Mouse (Mus musculus) CH12.LX (cell line): ENCODE data around the gene Best3. TPM values are rescaled to one million over a fixed set of nuclear protein-coding genes. Genes with fewer than 3 reads are reported as not detected.

ENCODE experiments used
- DNase-seq: peaks from one replicate; pipeline ENCODE4 v3.0.0-alpha.2; 2013; ENCODE audit errors: extremely low read depth
- H3K27ac ChIP-seq: 2 replicates; pipeline ENCODE4 v1.5.1; 2012; ENCODE audit warnings: low read depth, mild to moderate bottlenecking, control low read depth, moderate library complexity; ENCODE audit not compliant: insufficient read depth
- H3K27me3 ChIP-seq: replicated peaks from 2 replicates; pipeline ENCODE3; 2012; ENCODE audit warnings: inconsistent platforms
- H3K36me3 ChIP-seq, 2 experiments: replicated peaks in 1 of 2; 2 replicates each; pipeline versions ENCODE3 to v1.6.1; 2012; ENCODE audit warnings: inconsistent platforms in 1 of 2, low read length in 1 of 2, mild to moderate bottlenecking in 1 of 2, mixed read lengths in 1 of 2, moderate library complexity in 1 of 2; ENCODE audit not compliant: control insufficient read depth in 1 of 2, insufficient read depth in 1 of 2
- H3K4me1 ChIP-seq, 2 experiments: 2 replicates each; pipeline ENCODE4 v1.6.1; 2012; ENCODE audit warnings: inconsistent platforms in 1 of 2, moderate library complexity in 1 of 2; ENCODE audit not compliant: insufficient read depth in 2 of 2, control insufficient read depth in 1 of 2
- H3K4me2 ChIP-seq: 2 replicates; pipeline ENCODE4 v1.6.1; 2012; ENCODE audit warnings: low read depth, mild to moderate bottlenecking, control low read depth; ENCODE audit not compliant: poor library complexity, insufficient read depth, severe bottlenecking
- H3K4me3 ChIP-seq, 3 experiments: fragments of 150-350 bp in 1 of 3; sonication (generic) in 1 of 3; replicated peaks in 1 of 3; 2 replicates each; pipeline versions ENCODE3 to v1.5.1; 2011 to 2012; ENCODE audit warnings: low read depth in 2 of 3, low read length in 2 of 3, mild to moderate bottlenecking in 2 of 3, moderate library complexity in 2 of 3, control low read depth in 1 of 3, improper control_type of control experiment in 1 of 3, inconsistent platforms in 1 of 3, mixed read lengths in 1 of 3; ENCODE audit not compliant: poor library complexity in 1 of 3
- H3K79me2 ChIP-seq: replicated peaks from 2 replicates; pipeline ENCODE4 v1.6.1; 2012; ENCODE audit warnings: mild to moderate bottlenecking, moderate library complexity; ENCODE audit not compliant: control insufficient read depth, poor library complexity, insufficient read depth, severe bottlenecking; ENCODE audit errors: extremely low read depth
- H3K9ac ChIP-seq: 2 replicates; pipeline ENCODE4 v1.6.1; 2012; ENCODE audit warnings: low read depth, mild to moderate bottlenecking, control low read depth, moderate library complexity; ENCODE audit not compliant: insufficient read depth
- H3K9me3 ChIP-seq: replicated peaks from 2 replicates; pipeline ENCODE3; 2012; ENCODE audit warnings: low read length, inconsistent platforms, mixed read lengths
- BHLHE40 ChIP-seq: IDR thresholded peaks from 2 replicates; pipeline ENCODE4 v1.6.1; 2011; ENCODE audit warnings: mild to moderate bottlenecking, low read depth, low read length, improper control_type of control experiment
- CHD1 ChIP-seq: IDR thresholded peaks from 2 replicates; pipeline ENCODE4 v1.6.1; 2012; ENCODE audit warnings: low read depth, low read length, improper control_type of control experiment, inconsistent platforms
- CTCF ChIP-seq, 2 experiments: IDR thresholded peaks in 1 of 2; conservative IDR thresholded peaks in 1 of 2; 2 replicates each; pipeline ENCODE4 v1.5.1; 2011 to 2012; ENCODE audit warnings: low read depth in 2 of 2, low read length in 2 of 2, improper control_type of control experiment in 1 of 2, inconsistent platforms in 1 of 2, mild to moderate bottlenecking in 1 of 2, moderate library complexity in 1 of 2
- ELF1 ChIP-seq: IDR thresholded peaks from 2 replicates; pipeline ENCODE4 v1.6.1; 2014; ENCODE audit warnings: low read depth, mild to moderate bottlenecking, inconsistent platforms, low read length, improper control_type of control experiment
- EP300 ChIP-seq: IDR thresholded peaks from 2 replicates; pipeline ENCODE4 v1.6.1; 2011; ENCODE audit warnings: low read length, improper control_type of control experiment
- ETS1 ChIP-seq: conservative IDR thresholded peaks from 2 replicates; pipeline ENCODE4 v1.6.1; 2012; ENCODE audit warnings: low read depth, mild to moderate bottlenecking, inconsistent platforms, low read length, improper control_type of control experiment, moderate library complexity
- GABPA ChIP-seq: IDR thresholded peaks from 2 replicates; pipeline ENCODE4 v1.6.1; 2012; ENCODE audit warnings: low read depth, low read length, improper control_type of control experiment, inconsistent platforms; ENCODE audit not compliant: insufficient replicate concordance
- HCFC1 ChIP-seq: IDR thresholded peaks from 2 replicates; pipeline ENCODE4 v1.6.1; 2012; ENCODE audit warnings: low read depth, mild to moderate bottlenecking, inconsistent platforms, low read length, improper control_type of control experiment
- IRF4 ChIP-seq: IDR thresholded peaks from 2 replicates; pipeline ENCODE4 v1.6.1; 2014; ENCODE audit warnings: low read depth, mild to moderate bottlenecking, inconsistent platforms, low read length, improper control_type of control experiment
- KAT2A ChIP-seq: IDR thresholded peaks from 2 replicates; pipeline ENCODE4 v1.6.1; 2012; ENCODE audit warnings: low read length, improper control_type of control experiment, inconsistent platforms; ENCODE audit not compliant: insufficient replicate concordance
- MAFK ChIP-seq: IDR thresholded peaks from 2 replicates; pipeline ENCODE4 v1.6.1; 2011; ENCODE audit warnings: low read length, improper control_type of control experiment; ENCODE audit not compliant: insufficient replicate concordance
- MAX ChIP-seq: IDR thresholded peaks from 2 replicates; pipeline ENCODE4 v1.6.1; 2011; ENCODE audit warnings: low read length, improper control_type of control experiment
- MAZ ChIP-seq: IDR thresholded peaks from 2 replicates; pipeline ENCODE4 v1.6.1; 2012; ENCODE audit warnings: low read depth, mild to moderate bottlenecking, inconsistent platforms, low read length, improper control_type of control experiment, moderate library complexity
- MEF2A ChIP-seq: IDR thresholded peaks from 2 replicates; pipeline ENCODE4 v1.6.1; 2014; ENCODE audit warnings: low read depth, mild to moderate bottlenecking, inconsistent platforms, low read length, improper control_type of control experiment, borderline replicate concordance
- MXI1 ChIP-seq: IDR thresholded peaks from 2 replicates; pipeline ENCODE4 v1.6.1; 2011; ENCODE audit warnings: mild to moderate bottlenecking, low read depth, low read length, improper control_type of control experiment
- MYC ChIP-seq: IDR thresholded peaks from 2 replicates; pipeline ENCODE4 v1.6.1; 2011; ENCODE audit warnings: low read depth, mild to moderate bottlenecking, improper control_type of control experiment, low read length
- NELFE ChIP-seq: IDR thresholded peaks from 2 replicates; pipeline ENCODE4 v1.6.1; 2011; ENCODE audit warnings: low read depth, low read length, improper control_type of control experiment
- NRF1 ChIP-seq: IDR thresholded peaks from 2 replicates; pipeline ENCODE4 v1.6.1; 2014; ENCODE audit warnings: low read depth, mild to moderate bottlenecking, inconsistent platforms, low read length, improper control_type of control experiment, moderate library complexity
- PAX5 ChIP-seq: IDR thresholded peaks from 2 replicates; pipeline ENCODE4 v1.6.1; 2012; ENCODE audit warnings: low read length, inconsistent platforms, mixed read lengths
- POLR2A ChIP-seq: IDR thresholded peaks from 2 replicates; pipeline ENCODE4 v1.6.1; 2011; ENCODE audit warnings: low read depth, mild to moderate bottlenecking, improper control_type of control experiment, low read length
- POLR2AphosphoS2 ChIP-seq: IDR thresholded peaks from 2 replicates; pipeline ENCODE4 v1.6.1; 2011; ENCODE audit warnings: low read depth, low read length, improper control_type of control experiment
- SIN3A ChIP-seq: IDR thresholded peaks from 2 replicates; pipeline ENCODE4 v1.6.1; 2012; ENCODE audit warnings: low read length, improper control_type of control experiment, inconsistent platforms
- SMC3 ChIP-seq: IDR thresholded peaks from 2 replicates; pipeline ENCODE4 v1.6.1; 2011; ENCODE audit warnings: low read depth, low read length, improper control_type of control experiment
- TBP ChIP-seq: conservative IDR thresholded peaks from 2 replicates; pipeline ENCODE4 v1.6.1; 2011; ENCODE audit warnings: low read depth, low read length, improper control_type of control experiment
- TCF12 ChIP-seq: IDR thresholded peaks from 2 replicates; pipeline ENCODE4 v1.6.1; 2014; ENCODE audit warnings: low read depth, mild to moderate bottlenecking, inconsistent platforms, low read length, improper control_type of control experiment
- UBTF ChIP-seq: IDR thresholded peaks from 2 replicates; pipeline ENCODE4 v1.6.1; 2012; ENCODE audit warnings: low read depth, mild to moderate bottlenecking, inconsistent platforms, low read length, improper control_type of control experiment, moderate library complexity
- USF1 ChIP-seq: IDR thresholded peaks from 2 replicates; pipeline ENCODE4 v1.6.1; 2014; ENCODE audit warnings: low read depth, mild to moderate bottlenecking, inconsistent platforms, low read length, improper control_type of control experiment
- USF2 ChIP-seq: conservative IDR thresholded peaks from 2 replicates; pipeline ENCODE4 v1.6.1; 2011; ENCODE audit warnings: low read depth, low read length, improper control_type of control experiment
- ZC3H11A ChIP-seq: IDR thresholded peaks from 2 replicates; pipeline ENCODE4 v1.6.1; 2012; ENCODE audit warnings: low read depth, mild to moderate bottlenecking, inconsistent platforms, low read length, improper control_type of control experiment
- ZMIZ1 ChIP-seq: IDR thresholded peaks from 2 replicates; pipeline ENCODE4 v1.6.1; 2012; ENCODE audit warnings: low read depth, mild to moderate bottlenecking, inconsistent platforms, low read length, improper control_type of control experiment
- ZNF384 ChIP-seq: IDR thresholded peaks from 2 replicates; pipeline ENCODE4 v1.6.1; 2012; ENCODE audit warnings: low read depth, low read length, improper control_type of control experiment, inconsistent platforms
- dilution Hi-C: fragments of 300-500 bp; cut with MboI; formaldehyde crosslinking; loops from 2 replicates; pipeline ENCODE4 v1.14.3; 2020; ENCODE audit warnings: low sequenced_read_pairs; ENCODE audit not compliant: extremely low pct_unique_long_range_greater_than_20kb, extremely low pct_ligation_motif_present
- in situ Hi-C: fragments of 300-500 bp; cut with MboI; formaldehyde crosslinking; loops from 3 replicates; pipeline ENCODE4 v1.14.3; 2019; ENCODE audit warnings: low sequenced_read_pairs, low pct_ligation_motif_present, low pct_unique_long_range_greater_than_20kb, mixed read lengths
- polyA plus RNA-seq: library from polyadenylated mRNA; unstranded; fragments of >175 nt; gene quantifications from 2 replicates; pipeline ENCODE4 v1.2.1, GENCODE M21; 2012; ENCODE audit warnings: low read depth; ENCODE audit not compliant: insufficient read length
- total RNA-seq, 2 experiments: library from RNA; depleted of rRNA; stranded (reverse); fragments of 300-350 nt in 1 of 2; fragments of >200 nt in 1 of 2; gene quantifications; 2 replicates each; pipeline ENCODE4 v1.2.3; 2012 to 2014

Best3 gene
- total and polyA plus RNA-seq, 3 experiments: not detected

GRCm38 (mm10) chr10:117062894-117063253, 76.8 kb downstream of the Best3 start:
- H3K27ac ChIP-seq: 0 out of 2 replicates have a peak overlapping the region, but pooled peaks have one; percentile 8
- DNase-seq: no peak
- in situ Hi-C loops: no loop called here

GRCm38 (mm10) chr10:117063254-117064021, 77.3 kb downstream of the Best3 start, which contains the start of gene Cct2:
TSS of gene Cct2 (minus strand) at chr10:117063814.
- H3K4me1 ChIP-seq: peaks cover 9 to 35% of the 10 kb centered on the region in 2 experiments; a peak in 3 of 4 replicates
- peaks cover 43% of the 10 kb centered on the region for H3K79me2 ChIP-seq
- peak within 1 kb of the TSS; percentile 82 for H3K9ac ChIP-seq
- peak within 1 kb of the TSS; percentile 93; the same call in 1 of the 2 replicates for H3K4me2 ChIP-seq
- no peaks in the 10 kb centered on the region for H3K9me3 ChIP-seq
- peak; percentile 95 for DNase-seq
- H3K4me3 ChIP-seq: peak within 1 kb of the TSS; percentile 83 to 92 (median 85)
- dilution Hi-C loops: no loop called here
- peak within 1 kb of the TSS; percentile 87 for H3K27ac ChIP-seq
- TF ChIP-seq MAZ: peak; percentile 30; the same call in 1 of the 2 replicates
- TF ChIP-seq MXI1: peak; percentile 92
- peak; percentile 83 for TF ChIP-seq HCFC1
- TF ChIP-seq MYC: peak; percentile 88
- peak; percentile 90 for TF ChIP-seq ZMIZ1
- TF ChIP-seq NRF1: 0 out of 2 replicates have a peak, but pooled peaks have one; percentile 20
- TF ChIP-seq MAFK: no peak
- TF ChIP-seq POLR2A: peak; percentile 95
- no peak for TF ChIP-seq USF2
- peak; percentile 95 for TF ChIP-seq ELF1
- TF ChIP-seq NELFE: peak; percentile 98
- 0 out of 2 replicates have a peak, but pooled peaks have one; percentile 27 for TF ChIP-seq UBTF
- TF ChIP-seq SIN3A: peak; percentile 75
- TF ChIP-seq MEF2A: no peak
- TF ChIP-seq KAT2A: peak; percentile 55; the same call in 1 of the 2 replicates
- TF ChIP-seq PAX5: no peak
- TF ChIP-seq BHLHE40: 0 out of 2 replicates have a peak, but pooled peaks have one; percentile 21
- TF ChIP-seq GABPA: no peak
- TF ChIP-seq TBP: peak; percentile 80
- TF ChIP-seq MAX: peak; percentile 90
- peak; percentile 86 for TF ChIP-seq TCF12
- TF ChIP-seq USF1: no peak; the same call in 1 of the 2 replicates
- peak; percentile 88 for TF ChIP-seq POLR2AphosphoS2
- no peak for TF ChIP-seq ETS1
- TF ChIP-seq, all 38 proteins: peak for 17
- in situ Hi-C loops: no loop called here
- H3K36me3 ChIP-seq: peaks cover 33 to 37% of the 10 kb centered on the region in 2 experiments
- no peaks in the 10 kb centered on the region for H3K27me3 ChIP-seq

More at GRCm38 (mm10) chr10:117062894-117063253, 76.8 kb downstream of the Best3 start:
- Histone ChIP-seq H3K9me3 (no peaks in the 10 kb centered on the region), H3K9ac (peak overlapping the region; percentile 82), H3K4me2 (peak overlapping the region; percentile 76; the same call in 1 of the 2 replicates), H3K27me3 (no peaks in the 10 kb centered on the region), H3K36me3 (peaks cover 39 to 43% of the 10 kb centered on the region in 2 experiments), H3K79me2 (peaks cover 47% of the 10 kb centered on the region), H3K4me1 (peaks cover 9 to 35% of the 10 kb centered on the region in 2 experiments; a peak in 3 of 4 replicates), H3K4me3 (peak overlapping the region; percentile 83 to 92 (median 85))
- TF ChIP-seq CTCF (conservative IDR thresholded peaks at IDR 0.05 in 1 of 2, IDR thresholded peaks at IDR 0.05 in 1 of 2; ENCODE audit: low read depth in 2 of 2, low read length in 2 of 2): no peak
- no peak for TF ChIP-seq USF2
- TF ChIP-seq GABPA: no peak
- TF ChIP-seq ZC3H11A: no peak
- TF ChIP-seq KAT2A: no peak
- TF ChIP-seq EP300: no peak
- TF ChIP-seq SIN3A: no peak; the same call in 1 of the 2 replicates
- TF ChIP-seq BHLHE40: no peak
- no peak for TF ChIP-seq TBP
- no peak for TF ChIP-seq PAX5
- no peak for TF ChIP-seq ELF1
- TF ChIP-seq SMC3: no peak
- TF ChIP-seq IRF4: no peak
- TF ChIP-seq CHD1: no peak
- no peak for TF ChIP-seq NELFE
- no peak for TF ChIP-seq MAFK
- TF ChIP-seq UBTF: no peak
- no peak for TF ChIP-seq ZNF384
- dilution Hi-C loops: no loop called here
